Mouse (Mus musculus): ENCODE measurements at regions not wholly inside any gene's neighbourhood (a gene's known extent, or its start where the extent isn't known, plus 50 kb on each side); places are given as distances from the start of the nearest gene placed in this dataset.

GRCm38 (mm10) chr7:90059629-90060301 is 70.2 kb upstream of the Picalm start:
- peak; percentile 45 to 81 for DNase-seq

GRCm38 (mm10) chr7:90060343-90061175 is 69.5 kb upstream of the Picalm start:
- peak; percentile 59 to 84 for DNase-seq

GRCm38 (mm10) chr7:90061701-90062100 is 68.3 kb upstream of the Picalm start:
- DNase-seq: no peak

- no peak for DNase-seq
Observed at GRCm38 (mm10) chr7:90062874-90063273, 67.1 kb upstream of the Picalm start.

- DNase-seq: no peak
Observed at GRCm38 (mm10) chr7:90064198-90064597, 65.8 kb upstream of the Picalm start.

- DNase-seq: no peak
Observed at GRCm38 (mm10) chr7:90065269-90065955, 64.6 kb upstream of the Picalm start.

- DNase-seq: no peak
Observed at GRCm38 (mm10) chr7:90066275-90066674, 63.7 kb upstream of the Picalm start.

- peak; percentile 55 to 63 for DNase-seq
Observed at GRCm38 (mm10) chr7:90067961-90068665, 61.9 kb upstream of the Picalm start.

- DNase-seq: no peak
Observed at GRCm38 (mm10) chr7:90070267-90070666, 59.7 kb upstream of the Picalm start.

- DNase-seq: no peak
Observed at GRCm38 (mm10) chr7:90073865-90074264, 56.1 kb upstream of the Picalm start.

GRCm38 (mm10) chr7:90074592-90074991 is 55.4 kb upstream of the Picalm start:
- peak; percentile 42 to 68 for DNase-seq

GRCm38 (mm10) chr7:90077565-90077964 is 52.4 kb upstream of the Picalm start:
- DNase-seq: no peak

GRCm38 (mm10) chr7:90080083-90080772 is 49.8 kb upstream of the Picalm start:
- no peak for DNase-seq

All from kidney, postnatal 25 days (tissue).